Mouse (Mus musculus) embryo, embryonic 11.5 days (tissue): Measurements from ENCODE around the gene Naa50.

Experiments
- DNase-seq: peaks from one replicate; pipeline ENCODE4 v3.0.0-alpha.2; 2012; ENCODE audit warnings: low read depth, low spot score

Gene Naa50

GRCm38 (mm10) chr16:44199066-44199703 is 59.6 kb downstream of the Naa50 start:
- no peak for DNase-seq

- no peak for DNase-seq
Measured at GRCm38 (mm10) chr16:44200146-44200545, 60.5 kb downstream of the Naa50 start.

- DNase-seq: no peak
Measured at GRCm38 (mm10) chr16:44204331-44204730, 64.7 kb downstream of the Naa50 start.

GRCm38 (mm10) chr16:44205973-44206372 is 66.3 kb downstream of the Naa50 start:
- no peak for DNase-seq

- DNase-seq: no peak
Measured at GRCm38 (mm10) chr16:44210156-44211053, 70.8 kb downstream of the Naa50 start.

GRCm38 (mm10) chr16:44211054-44211414 is 71.4 kb downstream of the Naa50 start:
- DNase-seq: no peak

- DNase-seq: no peak
Measured at GRCm38 (mm10) chr16:44212703-44213102, 73.1 kb downstream of the Naa50 start.
